Mouse (Mus musculus): Measurements from ENCODE around the gene Pam16.

- no peak for TF ChIP-seq POLR2A (IDR thresholded peaks at IDR 0.05; ENCODE audit: borderline replicate concordance, insufficient read depth, low read length)
- TF ChIP-seq CTCF (IDR thresholded peaks at IDR 0.05; ENCODE audit: borderline replicate concordance, insufficient read depth, low read depth, low read length) = no peak
Measured at GRCm38 (mm10) chr16:4596141-4596728, 28.6 kb downstream of the Pam16 start.

All from cerebellum, adult 2 months (tissue).